Mouse (Mus musculus) CH12F3 (cell line): ENCODE data around the gene Gm21885.

Experiments
- in situ Hi-C: fragments of 300-500 bp; cut with MboI; formaldehyde crosslinking; loops from 2 replicates; pipeline ENCODE4 v1.14.3; 2020; ENCODE audit warnings: low sequenced_read_pairs

Gm21885 gene

GRCm38 (mm10) chr11:94281199-94282181 lies at the start of gene Gm21885:
Gm21885 (plus strand) TSS chr11:94281873.
- in situ Hi-C loops, result no loop called here

GRCm38 (mm10) chr11:94233405-94233804 lies 48.3 kb upstream of the Gm21885 start:
- in situ Hi-C loops, result no loop called here

- in situ Hi-C loops, result no loop called here
Measured at GRCm38 (mm10) chr11:94234380-94234779, 47.3 kb upstream of the Gm21885 start.

- in situ Hi-C loops, result loop anchor here (5.0 kb wide), 1 partner anchor 52 kb away; no protein-coding TSS in a partner anchor
Measured at GRCm38 (mm10) chr11:94234857-94235256, 46.8 kb upstream of the Gm21885 start.

- in situ Hi-C loops, result loop anchor here (5.0 kb wide), 1 partner anchor 51 kb away; no protein-coding TSS in a partner anchor
Measured at GRCm38 (mm10) chr11:94236074-94236473, 45.6 kb upstream of the Gm21885 start.

GRCm38 (mm10) chr11:94238786-94239185 lies 42.9 kb upstream of the Gm21885 start:
- in situ Hi-C loops, result loop anchor here (5.0 kb wide), 1 partner anchor 49 kb away; no protein-coding TSS in a partner anchor

- in situ Hi-C loops, result loop anchor here (5.0 kb wide), 1 partner anchor 48 kb away; no protein-coding TSS in a partner anchor
Measured at GRCm38 (mm10) chr11:94239706-94240105, 42.0 kb upstream of the Gm21885 start.

- in situ Hi-C loops, result no loop called here
Measured at GRCm38 (mm10) chr11:94242760-94243421, 38.8 kb upstream of the Gm21885 start.

- in situ Hi-C loops, result no loop called here
Measured at GRCm38 (mm10) chr11:94243422-94244180, 38.1 kb upstream of the Gm21885 start.

- in situ Hi-C loops, result no loop called here
Measured at GRCm38 (mm10) chr11:94244385-94244784, 37.3 kb upstream of the Gm21885 start.

GRCm38 (mm10) chr11:94245955-94246788 lies 35.5 kb upstream of the Gm21885 start, which contains the start of gene Wfikkn2:
Wfikkn2 (minus strand) TSS chr11:94246005.
- in situ Hi-C loops, result no loop called here

GRCm38 (mm10) chr11:94246789-94247061 lies 34.9 kb upstream of the Gm21885 start:
- in situ Hi-C loops, result no loop called here

- in situ Hi-C loops, result no loop called here
Measured at GRCm38 (mm10) chr11:94253156-94253555, 28.5 kb upstream of the Gm21885 start.

- in situ Hi-C loops, result no loop called here
Measured at GRCm38 (mm10) chr11:94253691-94254090, 28.0 kb upstream of the Gm21885 start.

- in situ Hi-C loops, result no loop called here
Measured at GRCm38 (mm10) chr11:94255733-94256132, 25.9 kb upstream of the Gm21885 start.

- in situ Hi-C loops, result no loop called here
Measured at GRCm38 (mm10) chr11:94257987-94258386, 23.7 kb upstream of the Gm21885 start.

GRCm38 (mm10) chr11:94259814-94260213 lies 21.9 kb upstream of the Gm21885 start:
- in situ Hi-C loops, result no loop called here

- in situ Hi-C loops, result no loop called here
Measured at GRCm38 (mm10) chr11:94261585-94262370, 19.9 kb upstream of the Gm21885 start.

GRCm38 (mm10) chr11:94265134-94265785 lies 16.4 kb upstream of the Gm21885 start:
- in situ Hi-C loops, result no loop called here
